Mouse (Mus musculus) MEL (cell line): Measurements from ENCODE around the gene Igtp. TPM values are rescaled to one million over a fixed set of nuclear protein-coding genes. Genes with fewer than 3 reads are reported as not detected.

Source experiments
- DNase-seq: peaks from one replicate; pipeline ENCODE4 v3.0.0; 2011; ENCODE audit warnings: low read depth, low spot score
- H3K27ac ChIP-seq: 2 replicates; pipeline ENCODE4 v1.5.1; 2012; ENCODE audit warnings: low read depth, mild to moderate bottlenecking, control low read depth, low read length, moderate library complexity; ENCODE audit not compliant: control insufficient read depth
- H3K27me3 ChIP-seq, 2 experiments: fragments of 150-350 bp in 1 of 2; sonication (generic) in 1 of 2; 2 replicates each; pipeline ENCODE4 v1.6.1; 2012; ENCODE audit warnings: low read length in 2 of 2, mild to moderate bottlenecking in 2 of 2, improper control_type of control experiment in 1 of 2, moderate library complexity in 1 of 2; ENCODE audit not compliant: insufficient read depth in 2 of 2, control insufficient read depth in 1 of 2
- H3K36me3 ChIP-seq, 2 experiments: 2 replicates each; pipeline ENCODE4 v1.6.1; 2012 to 2014; ENCODE audit warnings: low read length in 2 of 2, improper control_type of control experiment in 1 of 2, inconsistent platforms in 1 of 2, mild to moderate bottlenecking in 1 of 2; ENCODE audit not compliant: insufficient read depth in 2 of 2, control insufficient read depth in 1 of 2
- H3K4me1 ChIP-seq, 2 experiments: fragments of 150-350 bp in 1 of 2; sonication (generic) in 1 of 2; 2 replicates each; pipeline ENCODE4 v1.6.1; 2012; ENCODE audit warnings: low read length in 2 of 2, improper control_type of control experiment in 1 of 2, mild to moderate bottlenecking in 1 of 2; ENCODE audit not compliant: insufficient read depth in 2 of 2, control insufficient read depth in 1 of 2
- H3K4me3 ChIP-seq, 2 experiments: fragments of 150-350 bp in 1 of 2; sonication (generic) in 1 of 2; 2 replicates each; pipeline ENCODE4 v1.5.1; 2012; ENCODE audit warnings: low read depth in 2 of 2, low read length in 2 of 2, mild to moderate bottlenecking in 2 of 2, moderate library complexity in 2 of 2, control low read depth in 1 of 2, improper control_type of control experiment in 1 of 2; ENCODE audit not compliant: control insufficient read depth in 1 of 2, insufficient read depth in 1 of 2
- H3K79me2 ChIP-seq: 2 replicates; pipeline ENCODE4 v1.6.1; 2012; ENCODE audit warnings: mild to moderate bottlenecking, low read length, moderate library complexity; ENCODE audit not compliant: control insufficient read depth, poor library complexity, insufficient read depth
- H3K9ac ChIP-seq: 2 replicates; pipeline ENCODE4 v1.6.1; 2012; ENCODE audit warnings: low read depth, mild to moderate bottlenecking, control low read depth, low read length, moderate library complexity; ENCODE audit not compliant: control insufficient read depth, poor library complexity, severe bottlenecking
- H3K9me3 ChIP-seq: fragments of 150-350 bp; sonication (generic); replicated peaks from 2 replicates; pipeline ENCODE4 v1.6.1; 2012; ENCODE audit warnings: mild to moderate bottlenecking, low read length, improper control_type of control experiment, moderate library complexity; ENCODE audit not compliant: insufficient read depth
- BHLHE40 ChIP-seq: IDR thresholded peaks from 2 replicates; pipeline ENCODE4 v1.6.1; 2012; ENCODE audit warnings: low read depth, mild to moderate bottlenecking, inconsistent platforms, low read length, improper control_type of control experiment, borderline replicate concordance
- E2F4 ChIP-seq: IDR thresholded peaks from 2 replicates; pipeline ENCODE4 v1.6.1; 2011; ENCODE audit warnings: low read depth, low read length, improper control_type of control experiment, borderline replicate concordance
- EP300 ChIP-seq, 2 experiments: IDR thresholded peaks; 2 replicates each; pipeline ENCODE4 v1.6.1; 2011; ENCODE audit warnings: improper control_type of control experiment in 2 of 2, low read length in 2 of 2, low read depth in 1 of 2, mild to moderate bottlenecking in 1 of 2
- ETS1 ChIP-seq: IDR thresholded peaks from 2 replicates; pipeline ENCODE4 v1.6.1; 2012; ENCODE audit warnings: low read depth, mild to moderate bottlenecking, inconsistent platforms, low read length, improper control_type of control experiment, moderate library complexity
- GATA1 ChIP-seq: IDR thresholded peaks from 2 replicates; pipeline ENCODE4 v1.6.1; 2011; ENCODE audit warnings: low read depth, low read length, improper control_type of control experiment
- KAT2A ChIP-seq: conservative IDR thresholded peaks from 2 replicates; pipeline ENCODE4 v1.6.1; 2012; ENCODE audit warnings: low read depth, low read length, improper control_type of control experiment, inconsistent platforms
- MYC ChIP-seq: IDR thresholded peaks from 2 replicates; pipeline ENCODE4 v1.6.1; 2011; ENCODE audit warnings: low read depth, mild to moderate bottlenecking, low read length, improper control_type of control experiment, moderate library complexity
- POLR2AphosphoS5 ChIP-seq: IDR thresholded peaks from 2 replicates; pipeline ENCODE4 v1.6.1; 2012; ENCODE audit warnings: low read depth, borderline replicate concordance, mild to moderate bottlenecking, inconsistent platforms, low read length, moderate library complexity, mixed read lengths
- RAD21 ChIP-seq: IDR thresholded peaks from 2 replicates; pipeline ENCODE4 v1.6.1; 2011; ENCODE audit warnings: mild to moderate bottlenecking, low read depth, low read length, improper control_type of control experiment
- SIN3A ChIP-seq: IDR thresholded peaks from 2 replicates; pipeline ENCODE4 v1.6.1; 2012; ENCODE audit warnings: low read length, improper control_type of control experiment, inconsistent platforms
- TAL1 ChIP-seq: IDR thresholded peaks from 2 replicates; pipeline ENCODE4 v1.6.1; 2012; ENCODE audit warnings: mild to moderate bottlenecking, inconsistent platforms, low read length, moderate library complexity, mixed read lengths
- TBP ChIP-seq: IDR thresholded peaks from 2 replicates; pipeline ENCODE4 v1.8.0; 2011; ENCODE audit warnings: low read depth, low read length, improper control_type of control experiment
- TCF12 ChIP-seq: IDR thresholded peaks from 2 replicates; pipeline ENCODE4 v1.6.1; 2014; ENCODE audit warnings: low read depth, mild to moderate bottlenecking, inconsistent platforms, low read length, improper control_type of control experiment, moderate library complexity
- UBTF ChIP-seq: IDR thresholded peaks from 2 replicates; pipeline ENCODE4 v1.6.1; 2012; ENCODE audit warnings: low read depth, mild to moderate bottlenecking, inconsistent platforms, low read length, improper control_type of control experiment, moderate library complexity, borderline replicate concordance; ENCODE audit not compliant: insufficient read depth
- USF1 ChIP-seq: IDR thresholded peaks from 2 replicates; pipeline ENCODE4 v1.6.1; 2014; ENCODE audit warnings: low read depth, mild to moderate bottlenecking, inconsistent platforms, low read length, improper control_type of control experiment, moderate library complexity
- USF2 ChIP-seq, 2 experiments: IDR thresholded peaks; 2 replicates each; pipeline ENCODE4 v1.6.1; 2011 to 2012; ENCODE audit warnings: improper control_type of control experiment in 2 of 2, low read length in 2 of 2, borderline replicate concordance in 1 of 2, inconsistent platforms in 1 of 2, low read depth in 1 of 2, mild to moderate bottlenecking in 1 of 2; ENCODE audit not compliant: insufficient read depth in 1 of 2
- ZNF384 ChIP-seq: IDR thresholded peaks from 2 replicates; pipeline ENCODE4 v1.6.1; 2012; ENCODE audit warnings: low read depth, mild to moderate bottlenecking, inconsistent platforms, low read length, improper control_type of control experiment
- polyA plus RNA-seq, 2 experiments: library from polyadenylated mRNA; stranded (reverse) in 1 of 2; unstranded in 1 of 2; fragments of >175 nt in 1 of 2; fragments of >200 nt in 1 of 2; gene quantifications; 2 replicates each; pipeline versions ENCODE4 v1.2.1 to v1.2.4; 2012; ENCODE audit warnings: low replicate concordance in 2 of 2, low read depth in 1 of 2; ENCODE audit not compliant: insufficient read length in 2 of 2, insufficient read depth in 1 of 2, missing spikeins in 1 of 2
- total RNA-seq: library from RNA; depleted of rRNA; stranded (reverse); fragments of 300-350 nt; gene quantifications from 2 replicates; pipeline ENCODE4 v1.2.3, GENCODE M21; 2012

The Igtp gene
- total and polyA plus RNA-seq, 3 experiments: 3.6 to 3.7 TPM; not detected in 1

GRCm38 (mm10) chr11:58216823-58217222 is 17.5 kb downstream of the Igtp start:
- Histone ChIP-seq H3K36me3 (peaks cover 0 to 17% of the 10 kb centered on the region in 2 experiments; a peak in 2 of 4 replicates), H3K4me1 (peaks cover 4 to 24% of the 10 kb centered on the region in 2 experiments), H3K79me2 (peaks cover 2% of the 10 kb centered on the region; the same call in 1 of the 2 replicates)
- peak; percentile 22; the same call in 1 of the 2 replicates for TF ChIP-seq TCF12
- TF ChIP-seq ETS1: peak; percentile 66
- no peak for TF ChIP-seq KAT2A
- TF ChIP-seq, all 39 proteins: peak for 2
- H3K9me3 ChIP-seq: no peaks in the 10 kb centered on the region
- DNase-seq: peak; percentile 41
- no peak overlapping the region for H3K9ac ChIP-seq
- no peaks in the 10 kb centered on the region for H3K27me3 ChIP-seq
- H3K27ac ChIP-seq: no peak overlapping the region
- H3K4me3 ChIP-seq: no peak overlapping the region

GRCm38 (mm10) chr11:58223751-58224150 is 24.4 kb downstream of the Igtp start:
- H3K9ac ChIP-seq: no peak overlapping the region
- no peaks in the 10 kb centered on the region for H3K9me3 ChIP-seq
- peaks cover 0 to 6% of the 10 kb centered on the region in 2 experiments; a peak in 1 of 4 replicates for H3K36me3 ChIP-seq
- H3K79me2 ChIP-seq: no peaks in the 10 kb centered on the region
- TF ChIP-seq MYC (no peak), USF1 (no peak), RAD21 (no peak), ZNF384 (no peak), EP300 (IDR thresholded peaks at IDR 0.05; ENCODE audit: low read depth in 1 of 2, low read length in 2 of 2) (no peak), TBP (no peak), E2F4 (no peak), GATA1 (no peak), BHLHE40 (no peak), USF2 (IDR thresholded peaks at IDR 0.05; ENCODE audit: borderline replicate concordance in 1 of 2, insufficient read depth in 1 of 2, low read depth in 1 of 2, low read length in 2 of 2) (no peak), POLR2AphosphoS5 (no peak), UBTF (no peak), TCF12 (no peak), SIN3A (no peak), TAL1 (no peak)
- peaks cover 2 to 12% of the 10 kb centered on the region in 2 experiments; a peak in 2 of 4 replicates for H3K4me1 ChIP-seq
- H3K27ac ChIP-seq: no peak overlapping the region
- no peak for DNase-seq
- no peaks in the 10 kb centered on the region for H3K27me3 ChIP-seq
- no peak overlapping the region for H3K4me3 ChIP-seq
